Mouse (Mus musculus) neural tube, embryonic 12.5 days (tissue): ENCODE results near the gene Anapc7. TPM values are rescaled to one million over a fixed set of nuclear protein-coding genes. Genes with fewer than 3 reads are reported as not detected.

Source experiments
- ATAC-seq: fragments of 200-750 bp; cut with Nextera tagmentation; 2 replicates; pipeline ENCODE4 v1.8.0; 2017; ENCODE audit warnings: low read depth, mild to moderate bottlenecking, moderate TSS enrichment, moderate library complexity; ENCODE audit not compliant: low FRiP score
- H3K27ac ChIP-seq: fragments of 300-500 bp; sonication (generic); 2 replicates; pipeline ENCODE4 v1.5.1; 2016
- H3K27me3 ChIP-seq: fragments of 300-500 bp; sonication (generic); replicated peaks from 2 replicates; pipeline ENCODE4 v1.6.1; 2016; ENCODE audit warnings: mild to moderate bottlenecking
- H3K36me3 ChIP-seq: fragments of 300-500 bp; sonication (generic); 2 replicates; pipeline ENCODE4 v1.6.1; 2016; ENCODE audit warnings: mild to moderate bottlenecking
- H3K4me1 ChIP-seq: fragments of 300-500 bp; sonication (generic); 2 replicates; pipeline ENCODE4 v1.6.1; 2016
- H3K4me2 ChIP-seq: fragments of 300-500 bp; sonication (generic); replicated peaks from 2 replicates; pipeline ENCODE4 v1.6.1; 2016; ENCODE audit warnings: mild to moderate bottlenecking
- H3K4me3 ChIP-seq: fragments of 300-500 bp; sonication (generic); 2 replicates; pipeline ENCODE4 v1.5.1; 2016
- H3K9ac ChIP-seq: fragments of 300-500 bp; sonication (generic); 2 replicates; pipeline ENCODE4 v1.6.1; 2016; ENCODE audit warnings: mild to moderate bottlenecking
- H3K9me3 ChIP-seq: fragments of 300-500 bp; sonication (generic); 2 replicates; pipeline ENCODE4 v1.6.1; 2016; ENCODE audit warnings: mild to moderate bottlenecking
- WGBS: fragments of 180-500 bp; shearing (Covaris S2); methylation state at CpG from one replicate; pipeline ENCODE4 v1.1.7; 2016; 5-methylcytosine and 5-hydroxymethylcytosine counted together
- polyA plus RNA-seq: library from polyadenylated mRNA; unstranded; fragments of >200 nt; fragmentation: Nextera tagmentation; extraction: Ambion mirVana; gene quantifications from 2 replicates; pipeline ENCODE4 v1.2.1, GENCODE M21; 2016

Anapc7 gene
- 51.2 and 53.5 TPM in 2 replicates for polyA plus RNA-seq

DNA sequence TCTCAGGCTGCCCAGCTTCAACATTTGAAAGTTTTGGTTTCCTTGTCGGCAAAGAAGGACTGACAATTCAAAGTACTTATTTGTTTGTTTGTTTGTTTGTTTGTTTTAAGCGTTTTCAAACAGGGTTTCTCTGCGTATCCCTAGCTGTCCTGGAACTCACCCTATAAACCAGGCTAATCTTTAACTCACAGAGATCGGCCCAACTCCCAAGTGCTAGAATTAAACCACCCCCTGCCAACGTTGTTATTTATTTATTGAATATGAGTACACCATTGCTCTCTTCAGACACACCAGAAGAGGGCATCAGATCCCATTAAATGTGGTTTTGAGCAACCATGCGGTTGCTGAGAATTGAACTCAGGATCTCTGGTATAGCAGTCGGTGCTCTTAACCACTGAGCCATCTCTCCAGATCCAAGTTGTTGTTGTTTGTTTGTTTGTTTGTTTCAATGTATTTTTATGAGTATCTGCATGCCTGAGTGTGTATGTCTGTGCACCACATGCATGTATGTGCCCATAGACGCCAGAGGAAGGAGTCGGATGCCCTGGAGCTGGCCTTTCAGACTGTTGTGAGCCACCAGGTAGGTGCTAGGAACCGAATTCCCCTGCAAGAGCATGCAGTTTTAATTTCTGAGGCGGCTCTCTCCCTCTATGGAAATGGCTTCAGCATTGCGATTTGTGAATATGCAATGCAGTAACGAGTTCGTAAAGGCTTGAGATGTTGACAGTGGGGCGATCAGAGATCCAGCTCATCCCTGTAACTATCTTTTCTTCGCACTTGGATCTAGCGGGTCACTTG is at the start of gene Anapc7:
Gene Anapc7, plus strand, starts transcription at position 423 of the 798 bp plus-strand sequence.
- H3K9me3 ChIP-seq, result no peaks in the 10 kb centered on the region
- peak within 1 kb of the TSS; percentile 92 for H3K9ac ChIP-seq
- peak within 1 kb of the TSS; percentile 97 for H3K4me2 ChIP-seq
- H3K4me1 ChIP-seq, result peaks cover 10% of the 10 kb centered on the region
- WGBS, result 24% methylated on average over 17 of the region's 17 CpGs
- H3K27ac ChIP-seq, result peak within 1 kb of the TSS; percentile 82
- H3K4me3 ChIP-seq, result peak within 1 kb of the TSS; percentile 99
- no peaks in the 10 kb centered on the region for H3K27me3 ChIP-seq
- H3K36me3 ChIP-seq, result 0 out of 2 replicates have a peak, but pooled peaks cover 6% of the 10 kb centered on the region
- ATAC-seq, result no peak

DNA sequence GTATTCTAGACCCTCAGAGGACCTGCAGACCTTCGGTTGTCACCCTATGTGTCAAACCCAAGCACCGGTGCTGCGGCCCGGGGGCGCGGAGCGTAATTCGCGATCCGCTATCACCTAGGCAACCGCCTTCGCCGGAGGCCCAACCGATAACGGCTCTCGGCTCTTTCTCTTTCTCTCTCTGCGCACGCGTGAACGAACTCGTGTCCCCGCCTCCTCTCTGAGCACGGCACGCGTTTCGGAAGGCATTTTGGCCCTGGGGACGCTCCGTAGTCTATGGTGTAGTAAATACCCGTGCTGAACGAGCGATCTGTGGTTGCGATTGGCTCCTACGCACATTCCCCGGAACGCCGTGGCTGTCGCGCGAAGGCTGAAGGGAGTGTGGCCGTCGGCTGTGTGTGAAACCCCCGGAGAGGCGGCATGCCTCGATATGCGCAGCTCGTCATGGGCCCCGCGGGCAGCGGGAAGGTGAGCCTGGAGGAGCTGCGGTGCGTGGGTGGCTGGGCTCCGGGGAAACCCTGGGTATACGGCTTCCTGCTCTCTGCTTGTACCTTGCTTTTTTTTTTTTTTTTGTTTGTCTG is 49.2 kb upstream of the Anapc7 start, which contains the start of gene Fam216a:
Gene Fam216a, minus strand, starts transcription at position 173 of the 578 bp plus-strand sequence.
- peak within 1 kb of the TSS; percentile 76 for H3K4me2 ChIP-seq
- peak within 1 kb of the TSS; percentile 79 for H3K4me3 ChIP-seq
- peaks cover 17% of the 10 kb centered on the region; the same call in 1 of the 2 replicates for H3K4me1 ChIP-seq
- H3K27me3 ChIP-seq, result no peaks in the 10 kb centered on the region
- H3K27ac ChIP-seq, result peak within 1 kb of the TSS; percentile 92
- peak within 1 kb of the TSS; percentile 89 for H3K9ac ChIP-seq
- ATAC-seq, result peak; percentile 93
- H3K36me3 ChIP-seq, result peaks cover 36% of the 10 kb centered on the region
- WGBS, result 0% methylated on average over 53 of the region's 53 CpGs
- H3K9me3 ChIP-seq, result no peaks in the 10 kb centered on the region

DNA sequence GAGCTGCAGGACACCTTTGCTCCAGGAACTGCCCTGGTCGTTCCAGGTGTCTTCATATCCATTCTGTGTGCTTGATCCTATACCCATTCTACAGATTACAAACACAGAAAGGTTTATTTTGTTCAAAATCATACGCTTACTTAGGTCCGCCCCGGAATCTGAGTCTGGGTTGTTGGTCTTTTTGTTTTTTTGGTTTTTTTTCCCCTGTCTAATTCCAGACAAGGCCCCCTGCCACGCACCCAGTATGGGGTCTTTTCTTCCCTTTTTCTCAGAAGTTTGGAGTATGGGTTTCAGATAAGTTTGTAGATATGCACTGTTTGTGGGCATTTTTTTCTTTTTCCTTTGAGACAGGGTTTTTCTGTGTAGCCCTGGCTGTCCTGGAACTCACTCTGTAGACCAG is 48.6 kb upstream of the Anapc7 start:
- ATAC-seq, result no peak
- Histone ChIP-seq H3K4me2 (peak overlapping the region; percentile 76), H3K36me3 (peaks cover 30% of the 10 kb centered on the region), H3K4me1 (peaks cover 17% of the 10 kb centered on the region; the same call in 1 of the 2 replicates), H3K27me3 (no peaks in the 10 kb centered on the region), H3K9ac (peak overlapping the region; percentile 67), H3K4me3 (peak overlapping the region; percentile 79), H3K9me3 (no peaks in the 10 kb centered on the region), H3K27ac (0 out of 2 replicates have a peak overlapping the region, but pooled peaks have one; percentile 50)
- 6% methylated on average over 5 of the region's 5 CpGs for WGBS

DNA sequence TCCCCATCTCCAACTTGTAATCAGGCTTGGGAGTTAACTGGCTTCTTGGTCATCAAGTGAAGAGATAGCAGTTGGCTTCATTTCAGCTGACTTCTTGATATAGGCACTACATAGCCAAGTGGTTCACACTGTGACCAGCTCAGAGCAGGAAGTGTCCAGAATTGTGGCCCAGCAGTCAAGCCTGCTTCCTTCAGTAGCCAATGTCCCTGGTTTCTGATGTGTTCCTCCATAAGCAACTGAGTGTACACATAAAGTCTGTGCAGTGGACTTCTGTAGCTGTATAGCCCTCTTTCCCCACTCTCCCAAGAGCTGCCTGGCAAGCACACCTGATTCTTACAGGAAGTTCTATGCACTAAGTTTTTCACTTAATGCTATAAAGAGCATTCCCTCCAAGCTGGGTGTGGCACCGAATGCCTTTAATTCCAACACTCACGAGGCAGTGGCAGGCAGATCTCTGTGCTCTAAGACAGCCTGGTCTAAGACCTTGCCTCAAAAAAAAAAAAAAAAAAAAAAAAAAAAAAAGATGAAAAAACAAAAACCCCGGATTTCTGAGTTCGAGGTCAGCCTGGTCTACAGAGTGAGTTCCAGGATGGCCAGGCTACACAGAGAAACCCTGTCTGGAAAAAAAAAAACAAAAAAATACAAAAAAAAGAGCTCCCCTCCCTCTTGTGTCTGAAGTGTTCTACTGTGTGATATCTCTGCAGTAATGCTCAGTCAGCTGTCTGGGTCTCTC is 44.2 kb upstream of the Anapc7 start:
- WGBS, result 86% methylated on average over 4 of the region's 4 CpGs
- no peak overlapping the region for H3K9ac ChIP-seq
- H3K4me1 ChIP-seq, result peaks cover 12% of the 10 kb centered on the region; the same call in 1 of the 2 replicates
- no peak overlapping the region for H3K27ac ChIP-seq
- peaks cover 47% of the 10 kb centered on the region for H3K36me3 ChIP-seq
- no peak overlapping the region for H3K4me3 ChIP-seq
- H3K27me3 ChIP-seq, result no peaks in the 10 kb centered on the region
- no peak overlapping the region for H3K4me2 ChIP-seq
- no peaks in the 10 kb centered on the region for H3K9me3 ChIP-seq
- ATAC-seq, result no peak

DNA sequence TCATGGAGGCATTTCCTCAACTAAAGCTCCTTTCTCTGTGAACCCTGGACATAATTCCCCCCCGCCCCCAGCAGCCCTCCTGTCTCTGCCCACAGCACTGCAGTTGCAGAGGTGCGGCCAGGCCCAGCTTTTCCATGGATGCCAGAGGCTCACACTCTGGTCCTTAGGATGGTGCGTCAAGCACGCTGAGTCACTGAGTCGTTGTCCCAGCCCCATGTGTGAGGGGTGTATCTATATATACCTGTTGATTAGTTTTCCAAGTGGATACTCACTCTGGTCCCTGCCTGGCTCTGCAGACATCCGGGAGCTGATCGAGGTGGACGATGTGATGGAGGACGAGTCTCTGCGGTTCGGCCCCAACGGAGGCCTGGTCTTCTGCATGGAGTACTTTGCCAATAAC is 43.3 kb upstream of the Anapc7 start:
- no peak for ATAC-seq
- 95% methylated on average over 12 of the region's 12 CpGs for WGBS
- Histone ChIP-seq H3K4me3 (no peak overlapping the region), H3K4me1 (peaks cover 8% of the 10 kb centered on the region; the same call in 1 of the 2 replicates), H3K36me3 (peaks cover 49% of the 10 kb centered on the region), H3K9me3 (no peaks in the 10 kb centered on the region), H3K9ac (no peak overlapping the region), H3K27me3 (no peaks in the 10 kb centered on the region), H3K4me2 (no peak overlapping the region), H3K27ac (no peak overlapping the region)

DNA sequence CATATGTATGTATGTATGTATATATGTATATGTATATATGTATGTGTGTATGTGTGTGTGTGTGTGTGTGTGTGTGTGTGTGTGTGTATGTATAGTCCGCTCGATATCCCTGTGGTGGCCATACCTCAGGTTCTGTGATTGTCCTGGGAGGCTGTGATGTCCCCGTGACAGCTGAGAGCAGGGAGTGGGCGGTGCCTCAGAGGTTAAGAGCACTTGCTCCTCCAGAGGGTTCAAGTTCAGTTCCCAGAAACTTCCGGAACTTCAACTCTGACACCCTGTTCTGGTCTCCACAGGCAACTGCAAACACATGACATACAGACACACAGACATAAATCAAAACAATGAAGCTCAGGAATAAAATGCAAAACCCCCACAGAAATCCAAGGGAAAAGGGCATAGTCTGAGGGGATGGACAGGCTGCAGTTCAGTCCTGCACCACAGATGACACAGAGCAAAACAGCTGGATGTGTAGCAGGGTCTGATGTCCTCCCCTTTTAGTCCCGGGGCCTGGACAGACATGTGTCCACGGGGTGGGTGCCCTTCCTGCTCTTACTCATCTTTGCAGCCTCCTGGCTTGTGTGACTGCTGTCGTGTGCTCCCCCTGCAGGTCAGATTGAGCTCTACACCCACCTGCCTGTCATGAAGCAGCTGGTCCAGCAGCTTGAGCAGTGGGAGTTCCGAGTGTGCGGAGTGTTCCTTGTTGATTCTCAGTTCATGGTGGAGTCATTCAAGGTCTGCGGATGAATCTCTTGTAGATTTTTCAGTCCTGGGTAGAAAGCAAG is 41.9 kb upstream of the Anapc7 start:
- Histone ChIP-seq H3K4me2 (no peak overlapping the region), H3K36me3 (peaks cover 49% of the 10 kb centered on the region), H3K27ac (no peak overlapping the region), H3K9ac (no peak overlapping the region), H3K4me1 (no peaks in the 10 kb centered on the region), H3K27me3 (no peaks in the 10 kb centered on the region), H3K4me3 (no peak overlapping the region), H3K9me3 (no peaks in the 10 kb centered on the region)
- WGBS, result 58% methylated on average over 11 of the region's 11 CpGs
- no peak for ATAC-seq

DNA sequence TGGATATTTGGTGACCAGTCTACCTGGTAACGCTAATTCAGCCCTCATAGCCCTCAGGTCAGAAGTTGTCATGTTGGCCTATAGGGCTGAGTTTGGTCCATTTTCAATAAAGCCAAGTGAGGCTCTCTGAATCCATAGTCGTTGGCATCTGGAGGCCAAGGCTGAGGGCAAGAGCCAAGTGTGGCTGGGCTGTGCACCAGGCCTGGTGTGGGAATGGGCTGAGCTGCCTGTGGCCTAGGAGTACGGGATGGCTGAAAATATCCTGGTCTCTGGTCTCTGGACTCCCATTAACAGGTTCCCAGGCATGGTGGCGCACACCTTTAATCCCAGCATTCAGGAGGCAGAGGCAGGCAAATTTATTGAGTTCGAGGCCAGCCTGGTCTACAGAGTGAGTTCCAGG is 31.5 kb upstream of the Anapc7 start:
- H3K9ac ChIP-seq, result no peak overlapping the region
- peaks cover 13% of the 10 kb centered on the region for H3K4me1 ChIP-seq
- peaks cover 7% of the 10 kb centered on the region; the same call in 1 of the 2 replicates for H3K36me3 ChIP-seq
- H3K4me3 ChIP-seq, result no peak overlapping the region
- H3K27me3 ChIP-seq, result no peaks in the 10 kb centered on the region
- no peaks in the 10 kb centered on the region for H3K9me3 ChIP-seq
- H3K27ac ChIP-seq, result no peak overlapping the region
- WGBS, result 91% methylated on average over 5 of the region's 5 CpGs
- H3K4me2 ChIP-seq, result no peak overlapping the region
- no peak for ATAC-seq

DNA sequence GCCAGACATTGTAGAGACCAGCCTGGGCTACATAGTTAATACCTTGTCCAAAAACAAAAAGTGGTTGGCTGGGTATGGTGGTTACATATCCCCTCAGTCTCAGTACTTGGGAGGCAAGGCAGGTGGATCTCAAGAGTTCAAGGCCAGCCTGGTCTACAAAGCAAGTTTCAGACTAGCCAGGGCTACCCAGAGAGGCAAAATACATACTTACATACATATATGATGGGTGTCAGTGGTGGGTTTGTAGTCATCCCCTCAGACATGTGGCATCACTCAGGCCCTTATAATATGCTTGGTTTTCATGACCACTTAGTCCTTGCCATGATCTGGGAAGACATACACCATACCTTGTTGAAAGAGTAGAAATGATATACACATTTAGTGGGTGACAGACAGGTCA is 30.8 kb upstream of the Anapc7 start:
- H3K4me2 ChIP-seq, result no peak overlapping the region
- no peaks in the 10 kb centered on the region for H3K9me3 ChIP-seq
- H3K27me3 ChIP-seq, result no peaks in the 10 kb centered on the region
- peaks cover 13% of the 10 kb centered on the region for H3K4me1 ChIP-seq
- ATAC-seq, result no peak
- H3K9ac ChIP-seq, result no peak overlapping the region
- peaks cover 10% of the 10 kb centered on the region; the same call in 1 of the 2 replicates for H3K36me3 ChIP-seq
- no peak overlapping the region for H3K4me3 ChIP-seq
- no peak overlapping the region for H3K27ac ChIP-seq

DNA sequence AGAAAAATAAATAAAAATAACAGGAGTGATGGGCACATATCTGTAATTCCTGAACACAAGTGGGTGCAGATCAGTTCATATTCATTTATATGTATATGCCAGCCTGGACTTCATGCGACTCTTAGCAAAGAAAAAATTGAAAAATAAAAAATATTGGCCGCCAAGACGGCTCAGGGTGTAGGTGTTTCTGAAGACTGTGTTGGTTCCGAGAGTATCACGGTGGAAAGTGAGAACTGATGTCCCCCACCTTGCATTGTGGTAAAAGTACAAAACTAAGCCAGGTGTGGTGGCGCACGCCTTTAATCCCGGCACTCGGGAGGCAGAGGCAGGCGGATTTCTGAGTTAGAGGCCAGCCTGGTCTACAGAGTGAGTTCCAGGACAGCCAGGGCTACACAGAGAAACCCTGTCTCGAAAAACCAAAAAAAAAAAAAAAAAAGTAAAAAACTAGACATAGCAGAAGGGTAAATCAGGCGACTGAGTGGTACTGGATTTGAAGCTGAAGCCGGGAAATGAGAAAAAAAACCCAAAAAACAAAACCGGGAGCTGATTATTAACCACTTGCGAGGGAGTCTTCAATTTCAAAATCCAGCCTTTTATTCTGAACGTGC is 30.2 kb upstream of the Anapc7 start:
- no peaks in the 10 kb centered on the region for H3K27me3 ChIP-seq
- no peak overlapping the region for H3K27ac ChIP-seq
- no peaks in the 10 kb centered on the region for H3K9me3 ChIP-seq
- H3K9ac ChIP-seq, result peak overlapping the region; percentile 77; the same call in 1 of the 2 replicates
- no peak for ATAC-seq
- H3K4me2 ChIP-seq, result peak overlapping the region; percentile 91; the same call in 1 of the 2 replicates
- peaks cover 13% of the 10 kb centered on the region for H3K4me1 ChIP-seq
- 56% methylated on average over 16 of the region's 16 CpGs for WGBS
- peak overlapping the region; percentile 78 for H3K4me3 ChIP-seq
- peaks cover 10% of the 10 kb centered on the region; the same call in 1 of the 2 replicates for H3K36me3 ChIP-seq

DNA sequence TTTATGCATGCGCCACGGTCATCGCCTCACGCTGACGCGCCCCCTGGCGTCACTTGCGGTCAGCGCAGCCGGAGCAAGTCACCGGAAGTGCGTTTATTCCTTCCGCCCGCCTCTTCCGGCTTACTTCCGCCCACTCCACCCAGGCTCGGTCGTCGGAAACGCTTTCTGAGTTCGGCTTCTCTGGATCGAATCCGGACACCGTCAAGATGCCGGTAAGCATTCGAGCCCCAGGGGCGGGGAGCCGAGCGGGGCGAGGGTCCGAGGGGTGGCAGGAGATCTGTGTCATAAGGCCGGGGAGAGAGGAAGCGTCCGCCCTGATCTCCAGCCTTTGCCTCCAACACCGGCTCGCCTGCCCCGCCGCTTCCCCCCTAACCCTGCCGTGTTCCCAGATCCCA is 29.7 kb upstream of the Anapc7 start, which contains the start of gene Arpc3:
Gene Arpc3, plus strand, starts transcription at position 93 of the 395 bp plus-strand sequence.
- Histone ChIP-seq H3K27ac (no peak within 1 kb of the TSS), H3K9ac (peak within 1 kb of the TSS; percentile 77), H3K4me1 (peaks cover 13% of the 10 kb centered on the region), H3K4me3 (peak within 1 kb of the TSS; percentile 78), H3K36me3 (peaks cover 13% of the 10 kb centered on the region), H3K4me2 (peak within 1 kb of the TSS; percentile 91), H3K27me3 (no peaks in the 10 kb centered on the region), H3K9me3 (no peaks in the 10 kb centered on the region)
- WGBS, result under 1% methylated on average over 39 of the region's 39 CpGs
- ATAC-seq, result peak; percentile 68; the same call in 1 of the 2 replicates
